ENCODE assay signal across 22 mouse cellular contexts in genomic region chr3:66967508-66967907, GRCm38 (mm10). TPM values are rescaled to one million over a fixed set of nuclear protein-coding genes. Genes with fewer than 3 reads are reported as not detected.
DNase-seq lines count a peak whose midpoint lies in the region; TF ChIP-seq lines count a peak whose summit lies in the region.
"Had no signal": no experiment of that assay in that cellular context is flagged by ENCODE, and none has a peak within 500 bp of the region (broad histone marks: within the 10 kb centered on the region; RNA-seq: fewer than 3 reads in every experiment).

No protein-coding gene starts in this region.

- intact Hi-C loops in left cerebral cortex, postnatal 25 days (cut with DNase I) = no loop called here

- no peaks in the 10 kb centered on the region for H3K36me3 ChIP-seq in embryonic facial prominence, embryonic 10.5 days (replicated peaks)
- no peaks in the 10 kb centered on the region for H3K36me3 ChIP-seq in kidney, adult 2 months (ENCODE audit: control insufficient read depth, insufficient read depth, low read length)
- H3K36me3 ChIP-seq: forebrain, embryonic 12.5 days; heart, embryonic 10.5 days; hindbrain, embryonic 12.5 days had no signal

- peak; percentile 34 for DNase-seq in embryo, embryonic 10.5 days (ENCODE audit: low spot score)
- no peak for DNase-seq in embryo, embryonic 9.5 days (ENCODE audit: extremely low spot score)
- peak; percentile 20 for DNase-seq in embryonic facial prominence, embryonic 10.5 days (ENCODE audit: low spot score)
- peak; percentile 72 for DNase-seq in forelimb bud, embryonic 11.5 days (ENCODE audit: low read depth, low spot score)
- no peak for DNase-seq in left cerebral cortex, postnatal 25 days (ENCODE audit: low spot score in 2 of 2)
- DNase-seq in kidney, adult 2 months = no peak
- DNase-seq in thymus, adult 18-20 months = no peak
- DNase-seq: adrenal gland, adult 2 months; adrenal gland, postnatal 25 days; cerebellum, adult 18-20 months; cerebellum, adult 9-11 months; cerebellum, postnatal 36 days; forebrain, postnatal 0 days; gastrocnemius, postnatal 10 days; heart, adult 18-20 months; heart, postnatal 10 days; heart, postnatal 4 days had no signal

- H3K4me1 ChIP-seq in embryonic facial prominence, embryonic 10.5 days = peaks cover 27% of the 10 kb centered on the region
- H3K4me1 ChIP-seq in kidney, adult 2 months (ENCODE audit: control insufficient read depth, insufficient read depth, low read length) = no peaks in the 10 kb centered on the region

- peaks cover 66% of the 10 kb centered on the region for H3K27me3 ChIP-seq in embryonic facial prominence, embryonic 10.5 days (replicated peaks; ENCODE audit: low read depth, poor library complexity, severe bottlenecking)
- peaks cover 10% of the 10 kb centered on the region for H3K27me3 ChIP-seq in kidney, adult 2 months (replicated peaks; ENCODE audit: control insufficient read depth, insufficient read depth, low read length)
- H3K27me3 ChIP-seq: Patski had no signal

- H3K9me3 ChIP-seq in embryonic facial prominence, embryonic 10.5 days = no peaks in the 10 kb centered on the region
- H3K9me3 ChIP-seq: forebrain, embryonic 12.5 days; heart, embryonic 10.5 days; hindbrain, embryonic 12.5 days had no signal

- no peak for TF ChIP-seq POLR2A in kidney, adult 2 months (IDR thresholded peaks at IDR 0.05; ENCODE audit: low read depth, low read length)

- 50% methylated on average over 4 of the region's 4 CpGs for WGBS in embryonic facial prominence, embryonic 10.5 days
- 83% methylated on average over 4 of the region's 4 CpGs for WGBS in kidney, adult 2 months

- H3K4me3 ChIP-seq in embryonic facial prominence, embryonic 10.5 days = no peak overlapping the region
- no peak overlapping the region for H3K4me3 ChIP-seq in kidney, adult 2 months (ENCODE audit: insufficient read depth, low read depth, low read length)
- H3K4me3 ChIP-seq: forebrain, embryonic 12.5 days; heart, embryonic 10.5 days; hindbrain, embryonic 12.5 days had no signal

- TF ChIP-seq CTCF in kidney, adult 2 months (conservative IDR thresholded peaks at IDR 0.05; ENCODE audit: insufficient read depth, insufficient read length, low read depth, low read length) = no peak

- H3K27ac ChIP-seq in embryonic facial prominence, embryonic 10.5 days (replicated peaks) = no peak overlapping the region
- H3K27ac ChIP-seq in kidney, adult 2 months (ENCODE audit: insufficient read depth, low read depth, low read length) = no peak overlapping the region
- H3K27ac ChIP-seq: forebrain, embryonic 12.5 days; heart, embryonic 10.5 days; hindbrain, embryonic 12.5 days had no signal

RNA-seq across cellular contexts. Expression of gene Rsrc1, which starts 13.7 kb away (rescaled TPM):
- 42.0 and 45.0 TPM in 2 replicates for polyA plus RNA-seq in embryonic facial prominence, embryonic 10.5 days (2016; fragmentation: Nextera tagmentation; extraction: Ambion mirVana)
- 10 to 100 TPM; 31.0 to 31.1 TPM for total RNA-seq in left cerebral cortex, postnatal 25 days (2021)
- polyA plus RNA-seq in kidney, adult 2 months (2012; rRNA removed) = 3.7 and 4.4 TPM in 2 replicates

RNA-seq across cellular contexts. Expression of gene Shox2, which starts 14.1 kb away (rescaled TPM):
- polyA plus RNA-seq in embryonic facial prominence, embryonic 10.5 days (2016; fragmentation: Nextera tagmentation; extraction: Ambion mirVana) = 8.5 and 10.8 TPM in 2 replicates
- total RNA-seq in left cerebral cortex, postnatal 25 days (2021) = under 1 TPM in 1 of 2 experiments, not detected in 1; 0.73 TPM
- 0.20 TPM in 1 of 2 replicates, not detected in the other for polyA plus RNA-seq in kidney, adult 2 months (2012; rRNA removed)
- polyA plus RNA-seq: inflammation-experienced regulatory T-cells, adult 6 months had no signal

Comparison
In these comparisons a context has a peak if more than half of its experiments do, and no peak if none do; other contexts are left out.
1. DNase-seq: peak in embryo, embryonic 10.5 days (single experiment), embryonic facial prominence, embryonic 10.5 days (single experiment) and forelimb bud, embryonic 11.5 days (single experiment); none in embryo, embryonic 9.5 days (single experiment), left cerebral cortex, postnatal 25 days (0 of 2), kidney, adult 2 months (single experiment) and thymus, adult 18-20 months (0 of 2).